ENCODE assay signal across 32 mouse cellular contexts in genomic region chr10:87041265-87041664, GRCm38 (mm10). TPM values are rescaled to one million over a fixed set of nuclear protein-coding genes. Genes with fewer than 3 reads are reported as not detected.
DNase-seq lines count a peak whose midpoint lies in the region; ATAC-seq lines count a peak whose summit lies in the region.
"Had no signal": no experiment of that assay in that cellular context is flagged by ENCODE, and none has a peak within 500 bp of the region (broad histone marks: within the 10 kb centered on the region; RNA-seq: fewer than 3 reads in every experiment).

No protein-coding gene starts in this region.

- no peaks in the 10 kb centered on the region for H3K36me3 ChIP-seq in forebrain, embryonic 13.5 days (ENCODE audit: poor library complexity, severe bottlenecking)
- no peaks in the 10 kb centered on the region for H3K36me3 ChIP-seq in forebrain, embryonic 10.5 days (replicated peaks)
- H3K36me3 ChIP-seq in hindbrain, embryonic 11.5 days (ENCODE audit: control insufficient read depth, insufficient read depth, low read length) = no peaks in the 10 kb centered on the region
- H3K36me3 ChIP-seq in hindbrain, embryonic 16.5 days (ENCODE audit: control insufficient read depth, insufficient read depth, low read length) = no peaks in the 10 kb centered on the region
- H3K36me3 ChIP-seq in neural tube, embryonic 13.5 days = no peaks in the 10 kb centered on the region
- H3K36me3 ChIP-seq: embryonic facial prominence, embryonic 10.5 days; embryonic facial prominence, embryonic 13.5 days; heart, embryonic 12.5 days; heart, embryonic 15.5 days; hindbrain, embryonic 13.5 days had no signal

- ATAC-seq in forebrain, embryonic 13.5 days = peak; percentile 52; the same call in 1 of the 2 replicates
- ATAC-seq in hindbrain, embryonic 11.5 days (ENCODE audit: low FRiP score) = peak; percentile 15; the same call in 1 of the 2 replicates
- ATAC-seq in hindbrain, embryonic 16.5 days = no peak
- ATAC-seq in neural tube, embryonic 13.5 days (ENCODE audit: low read depth) = peak; percentile 43; the same call in 1 of the 2 replicates
- ATAC-seq: activated CD4-positive, CD25-positive, alpha-beta regulatory T cell, adult 4 months; CD4-positive, CD25-positive, alpha-beta regulatory T cell, adult 4 months; intestine, postnatal 0 days had no signal

- H3K9me3 ChIP-seq in forebrain, embryonic 13.5 days (replicated peaks) = no peaks in the 10 kb centered on the region
- H3K9me3 ChIP-seq in forebrain, embryonic 10.5 days = no peaks in the 10 kb centered on the region
- no peaks in the 10 kb centered on the region for H3K9me3 ChIP-seq in hindbrain, embryonic 11.5 days (ENCODE audit: control insufficient read depth, low read length)
- no peaks in the 10 kb centered on the region for H3K9me3 ChIP-seq in hindbrain, embryonic 16.5 days (ENCODE audit: control insufficient read depth, low read length)
- H3K9me3 ChIP-seq in neural tube, embryonic 13.5 days = no peaks in the 10 kb centered on the region
- H3K9me3 ChIP-seq: embryonic facial prominence, embryonic 10.5 days; embryonic facial prominence, embryonic 13.5 days; heart, embryonic 12.5 days; heart, embryonic 15.5 days; hindbrain, embryonic 13.5 days had no signal

- 50% methylated on average over 7 of the region's 7 CpGs for WGBS in forebrain, embryonic 13.5 days
- 82% methylated on average over 7 of the region's 7 CpGs for WGBS in forebrain, embryonic 10.5 days
- 66% methylated on average over 7 of the region's 7 CpGs for WGBS in hindbrain, embryonic 11.5 days
- WGBS in hindbrain, embryonic 16.5 days = 50% methylated on average over 7 of the region's 7 CpGs
- WGBS in neural tube, embryonic 13.5 days = 52% methylated on average over 7 of the region's 7 CpGs

- no peak overlapping the region for H3K27ac ChIP-seq in forebrain, embryonic 13.5 days
- no peak overlapping the region for H3K27ac ChIP-seq in forebrain, embryonic 10.5 days
- H3K27ac ChIP-seq in hindbrain, embryonic 11.5 days (ENCODE audit: low read depth, low read length) = no peak overlapping the region
- no peak overlapping the region for H3K27ac ChIP-seq in hindbrain, embryonic 16.5 days (ENCODE audit: low read depth, low read length)
- no peak overlapping the region for H3K27ac ChIP-seq in neural tube, embryonic 13.5 days (replicated peaks)
- H3K27ac ChIP-seq: embryonic facial prominence, embryonic 10.5 days; embryonic facial prominence, embryonic 13.5 days; gastrocnemius, adult 2 months; heart, embryonic 15.5 days; hindbrain, embryonic 13.5 days had no signal

- no peak overlapping the region for H3K4me2 ChIP-seq in forebrain, embryonic 13.5 days
- no peak overlapping the region for H3K4me2 ChIP-seq in hindbrain, embryonic 11.5 days (replicated peaks; ENCODE audit: low read depth, low read length)
- no peak overlapping the region for H3K4me2 ChIP-seq in hindbrain, embryonic 16.5 days (ENCODE audit: low read length)
- H3K4me2 ChIP-seq in neural tube, embryonic 13.5 days = no peak overlapping the region
- H3K4me2 ChIP-seq: embryonic facial prominence, embryonic 13.5 days; heart, embryonic 12.5 days; heart, embryonic 15.5 days; hindbrain, embryonic 13.5 days had no signal

- DNase-seq in forebrain, embryonic 10.5 days (ENCODE audit: extremely low spot score, low spot score) = no peak
- no peak for DNase-seq in hindbrain, embryonic 11.5 days (ENCODE audit: low spot score)
- no peak for DNase-seq in neural tube, embryonic 10.5 days (ENCODE audit: extremely low spot score, low spot score)
- no peak for DNase-seq in cerebellum, adult 9-11 months
- DNase-seq: adrenal gland, adult 8-10 months; adrenal gland, postnatal 25 days; cerebellum, adult 2 months; cerebellum, postnatal 10 days; cerebellum, postnatal 36 days; embryo, embryonic 11 days; gastrocnemius, adult 2 months; gastrocnemius, postnatal 14 days; heart, adult 18-20 months; heart, postnatal 10 days; heart, postnatal 36 days; kidney, adult 2 months had no signal

- H3K27me3 ChIP-seq in forebrain, embryonic 13.5 days = no peaks in the 10 kb centered on the region
- peaks cover 29% of the 10 kb centered on the region for H3K27me3 ChIP-seq in forebrain, embryonic 10.5 days (ENCODE audit: poor library complexity, severe bottlenecking)
- no peaks in the 10 kb centered on the region for H3K27me3 ChIP-seq in hindbrain, embryonic 11.5 days (ENCODE audit: control insufficient read depth, insufficient read depth, low read length)
- H3K27me3 ChIP-seq in hindbrain, embryonic 16.5 days (replicated peaks; ENCODE audit: control insufficient read depth, insufficient read depth, low read length) = no peaks in the 10 kb centered on the region
- peaks cover 7% of the 10 kb centered on the region; the same call in 1 of the 2 replicates for H3K27me3 ChIP-seq in neural tube, embryonic 13.5 days
- H3K27me3 ChIP-seq: hindbrain, embryonic 13.5 days had no signal

- peaks cover 31% of the 10 kb centered on the region for H3K4me1 ChIP-seq in forebrain, embryonic 13.5 days
- H3K4me1 ChIP-seq in forebrain, embryonic 10.5 days = peaks cover 34% of the 10 kb centered on the region
- peaks cover 4% of the 10 kb centered on the region; the same call in 1 of the 2 replicates for H3K4me1 ChIP-seq in hindbrain, embryonic 11.5 days (replicated peaks; ENCODE audit: control insufficient read depth, insufficient read depth, low read length)
- H3K4me1 ChIP-seq in hindbrain, embryonic 16.5 days (ENCODE audit: control insufficient read depth, insufficient read depth, low read depth, low read length) = peaks cover 8% of the 10 kb centered on the region
- peaks cover 13% of the 10 kb centered on the region for H3K4me1 ChIP-seq in neural tube, embryonic 13.5 days (replicated peaks)

- H3K4me3 ChIP-seq in forebrain, embryonic 13.5 days = no peak overlapping the region
- no peak overlapping the region for H3K4me3 ChIP-seq in forebrain, embryonic 10.5 days
- H3K4me3 ChIP-seq in hindbrain, embryonic 11.5 days (ENCODE audit: low read depth, low read length) = no peak overlapping the region
- H3K4me3 ChIP-seq in hindbrain, embryonic 16.5 days (ENCODE audit: low read length) = no peak overlapping the region
- H3K4me3 ChIP-seq in neural tube, embryonic 13.5 days = no peak overlapping the region
- H3K4me3 ChIP-seq: embryonic facial prominence, embryonic 10.5 days; embryonic facial prominence, embryonic 13.5 days; erythroblast, embryonic 14.5 days; gastrocnemius, adult 2 months; heart, embryonic 12.5 days; heart, embryonic 15.5 days; hindbrain, embryonic 13.5 days had no signal

- H3K9ac ChIP-seq in forebrain, embryonic 13.5 days = no peak overlapping the region
- H3K9ac ChIP-seq in hindbrain, embryonic 11.5 days (ENCODE audit: low read depth, low read length) = no peak overlapping the region
- H3K9ac ChIP-seq in hindbrain, embryonic 16.5 days (ENCODE audit: low read depth, low read length) = no peak overlapping the region
- no peak overlapping the region for H3K9ac ChIP-seq in neural tube, embryonic 13.5 days
- H3K9ac ChIP-seq: embryonic facial prominence, embryonic 13.5 days; heart, embryonic 12.5 days; heart, embryonic 15.5 days; hindbrain, embryonic 13.5 days had no signal

RNA-seq across cellular contexts. Expression of gene 1700113H08Rik, which starts 16.6 kb away (rescaled TPM):
- polyA plus RNA-seq in forebrain, embryonic 13.5 days (2015; fragmentation: Nextera tagmentation; extraction: Ambion mirVana) = 0.19 and 0.28 TPM in 2 replicates
- polyA plus RNA-seq in forebrain, embryonic 10.5 days (2016; fragmentation: Nextera tagmentation; extraction: Ambion mirVana) = not detected in 2 replicates
- 0.14 and 0.42 TPM in 2 replicates for polyA plus RNA-seq in hindbrain, embryonic 11.5 days (2014; fragmentation: Nextera tagmentation; extraction: Ambion mirVana)
- 0.48 TPM in 1 of 2 replicates, not detected in the other for polyA plus RNA-seq in hindbrain, embryonic 16.5 days (2015; fragmentation: Nextera tagmentation; extraction: Ambion mirVana)
- 0.22 and 0.27 TPM in 2 replicates for polyA plus RNA-seq in neural tube, embryonic 13.5 days (2015; fragmentation: Nextera tagmentation; extraction: Ambion mirVana)
- polyA plus RNA-seq: activated CD4-positive, CD25-positive, alpha-beta regulatory T cell, adult 4 months; C2C12; CD4-positive, CD25-positive, alpha-beta regulatory T cell, adult 4 months; cerebellum, adult 2 months; cortical plate, adult 2 months; embryonic facial prominence, embryonic 10.5 days; embryonic facial prominence, embryonic 13.5 days; erythroblast, embryonic 14.5 days; frontal cortex, adult 2 months; heart, embryonic 12.5 days; kidney, adult 2 months; kidney, embryonic 14.5 days had no signal

RNA-seq across cellular contexts. Expression of gene Stab2, which starts 33.4 kb away (rescaled TPM):
- 0.09 TPM in 1 of 2 replicates, not detected in the other for polyA plus RNA-seq in forebrain, embryonic 13.5 days (2015; fragmentation: Nextera tagmentation; extraction: Ambion mirVana)
- 0.02 and 0.06 TPM in 2 replicates for polyA plus RNA-seq in forebrain, embryonic 10.5 days (2016; fragmentation: Nextera tagmentation; extraction: Ambion mirVana)
- polyA plus RNA-seq in hindbrain, embryonic 11.5 days (2014; fragmentation: Nextera tagmentation; extraction: Ambion mirVana) = 0.20 and 0.26 TPM in 2 replicates
- polyA plus RNA-seq in hindbrain, embryonic 16.5 days (2015; fragmentation: Nextera tagmentation; extraction: Ambion mirVana) = 0.04 and 0.07 TPM in 2 replicates
- polyA plus RNA-seq in neural tube, embryonic 13.5 days (2015; fragmentation: Nextera tagmentation; extraction: Ambion mirVana) = 0.17 and 0.24 TPM in 2 replicates
- polyA plus RNA-seq: activated CD4-positive, CD25-positive, alpha-beta regulatory T cell, adult 4 months had no signal
